Mouse (Mus musculus): ENCODE measurements around the gene Bdh2.

- no peak for TF ChIP-seq POLR2A (IDR thresholded peaks at IDR 0.05; ENCODE audit: low read depth, low read length)
- no peak for TF ChIP-seq CTCF (IDR thresholded peaks at IDR 0.05; ENCODE audit: borderline replicate concordance, insufficient read depth, low read length)
These were observed 29.2 kb upstream of the Bdh2 start for GRCm38 (mm10) chr3:135251825-135252224.
